Mouse (Mus musculus) liver, embryonic 12.5 days (tissue): ENCODE measurements around the gene Mfsd12. TPM values are rescaled to one million over a fixed set of nuclear protein-coding genes. Genes with fewer than 3 reads are reported as not detected.

Experiments
- microRNA-seq: library from miRNA; unstranded; fragments of <30 nt; microRNA quantifications from one replicate; pipeline ENCODE4, GENCODE M21; 2017
- polyA plus RNA-seq: library from polyadenylated mRNA; unstranded; fragments of >200 nt; fragmentation: Nextera tagmentation; extraction: Ambion mirVana; gene quantifications from 2 replicates; pipeline ENCODE4 v1.2.1, GENCODE M21; 2016

Mfsd12 gene
- polyA plus RNA-seq, 1 experiment from 2014 or later: 20.8 TPM

Small RNAs within 50 kb of the gene (microRNA-seq; reads per million reads assigned to microRNA genes)
- gene Mir6913: not detected

Other genes with a start within 250 kb of the Mfsd12 start
- gene Zbtb7a, start 222.3 kb upstream of the Mfsd12 start, polyA plus RNA-seq: 74.0 and 76.0 TPM in 2 replicates
- gene Pias4, start 189.6 kb upstream of the Mfsd12 start, polyA plus RNA-seq: 28.9 and 29.7 TPM in 2 replicates
- 440 and 450 TPM in 2 replicates for gene Eef2, start 180.9 kb upstream of the Mfsd12 start, polyA plus RNA-seq
- 41.7 TPM in 2 replicates for gene Dapk3, start 174.5 kb upstream of the Mfsd12 start, polyA plus RNA-seq
- gene 4930442H23Rik, start 173.6 kb upstream of the Mfsd12 start, polyA plus RNA-seq: not detected in 2 replicates
- gene Nmrk2, start 155.4 kb upstream of the Mfsd12 start, polyA plus RNA-seq: not detected in 2 replicates
- 0.05 and 0.06 TPM in 2 replicates for gene Atcay, start 126.7 kb upstream of the Mfsd12 start, polyA plus RNA-seq
- gene Zfr2, start 124.3 kb upstream of the Mfsd12 start, polyA plus RNA-seq: 1.1 and 1.2 TPM in 2 replicates
- 2.0 and 2.2 TPM in 2 replicates for gene Matk, start 104.6 kb upstream of the Mfsd12 start, polyA plus RNA-seq
- gene Mrpl54, start 90.6 kb upstream of the Mfsd12 start, polyA plus RNA-seq: 152 and 156 TPM in 2 replicates
- 27.3 and 30.4 TPM in 2 replicates for gene Apba3, start 90.5 kb upstream of the Mfsd12 start, polyA plus RNA-seq
- 1.1 and 1.3 TPM in 2 replicates for gene Tjp3, start 65.9 kb upstream of the Mfsd12 start, polyA plus RNA-seq
- gene Pip5k1c, start 64.5 kb upstream of the Mfsd12 start, polyA plus RNA-seq: 27.8 and 29.0 TPM in 2 replicates
- 52.9 and 55.1 TPM in 2 replicates for gene Cactin, start 36.4 kb upstream of the Mfsd12 start, polyA plus RNA-seq
- gene Tbxa2r, start 28.8 kb upstream of the Mfsd12 start, polyA plus RNA-seq: 6.7 and 7.0 TPM in 2 replicates
- 0.04 TPM in 1 of 2 replicates, not detected in the other for gene Gipc3, start 14.2 kb upstream of the Mfsd12 start, polyA plus RNA-seq
- gene Hmg20b, start 7.0 kb upstream of the Mfsd12 start, polyA plus RNA-seq: 39.9 and 47.1 TPM in 2 replicates
- 1.4 TPM in 2 replicates for gene 4930404N11Rik, start 8.3 kb downstream of the Mfsd12 start, polyA plus RNA-seq
- gene Fzr1, start 21.0 kb downstream of the Mfsd12 start, polyA plus RNA-seq: 93.8 and 100 TPM in 2 replicates
- gene Dohh, start 26.9 kb downstream of the Mfsd12 start, polyA plus RNA-seq: 70.0 and 74.5 TPM in 2 replicates
- 0.68 and 1.2 TPM in 2 replicates for gene Gm48551, start 27.0 kb downstream of the Mfsd12 start, polyA plus RNA-seq
- 0.71 and 0.98 TPM in 2 replicates for gene Gm48552, start 31.5 kb downstream of the Mfsd12 start, polyA plus RNA-seq
- gene Smim24, start 35.6 kb downstream of the Mfsd12 start, polyA plus RNA-seq: 1.8 TPM in 2 replicates
- 10.1 and 10.2 TPM in 2 replicates for gene Nfic, start 98.1 kb downstream of the Mfsd12 start, polyA plus RNA-seq
- gene Celf5, start 125.2 kb downstream of the Mfsd12 start, polyA plus RNA-seq: 0.05 and 0.06 TPM in 2 replicates
- 59.9 and 62.7 TPM in 2 replicates for gene Ncln, start 138.9 kb downstream of the Mfsd12 start, polyA plus RNA-seq
- gene S1pr4, start 142.6 kb downstream of the Mfsd12 start, polyA plus RNA-seq: 3.1 and 3.3 TPM in 2 replicates
- gene Gna15, start 166.7 kb downstream of the Mfsd12 start, polyA plus RNA-seq: 7.0 and 7.3 TPM in 2 replicates
- 27.7 and 28.3 TPM in 2 replicates for gene Gna11, start 187.7 kb downstream of the Mfsd12 start, polyA plus RNA-seq
- gene Aes, start 202.0 kb downstream of the Mfsd12 start, polyA plus RNA-seq: 263 and 270 TPM in 2 replicates
- 4.8 and 5.1 TPM in 2 replicates for gene Tle2, start 217.1 kb downstream of the Mfsd12 start, polyA plus RNA-seq
- 8.1 and 12.1 TPM in 2 replicates for gene Tle6, start 243.6 kb downstream of the Mfsd12 start, polyA plus RNA-seq
- gene BC025920, start 248.8 kb downstream of the Mfsd12 start, polyA plus RNA-seq: 0.46 and 0.78 TPM in 2 replicates